Mouse (Mus musculus) stomach, embryonic 15.5 days (tissue): ENCODE measurements at regions not wholly inside any gene's neighbourhood (a gene's known extent, or its start where the extent isn't known, plus 50 kb on each side); places are given as distances from the start of the nearest gene placed in this dataset.

ENCODE experiments used
- ATAC-seq: fragments of 200-750 bp; cut with Nextera tagmentation; 2 replicates; pipeline ENCODE4 v1.8.0; 2017; ENCODE audit warnings: low read depth, moderate number of reproducible peaks, moderate TSS enrichment; ENCODE audit not compliant: insufficient read depth, low FRiP score
- H3K27ac ChIP-seq: fragments of 300-500 bp; sonication (generic); 2 replicates; pipeline ENCODE4 v1.5.1; 2015; ENCODE audit warnings: mild to moderate bottlenecking, inconsistent platforms
- H3K27me3 ChIP-seq: fragments of 300-500 bp; sonication (generic); replicated peaks from 2 replicates; pipeline ENCODE4 v1.6.1; 2015; ENCODE audit warnings: inconsistent platforms
- H3K36me3 ChIP-seq: fragments of 300-500 bp; sonication (generic); 2 replicates; pipeline ENCODE4 v1.6.1; 2015; ENCODE audit warnings: inconsistent platforms
- H3K4me1 ChIP-seq: fragments of 300-500 bp; sonication (generic); 2 replicates; pipeline ENCODE4 v1.6.1; 2015; ENCODE audit warnings: inconsistent platforms
- H3K4me2 ChIP-seq: fragments of 300-500 bp; sonication (generic); 2 replicates; pipeline ENCODE4 v1.6.1; 2015; ENCODE audit warnings: mild to moderate bottlenecking, inconsistent platforms
- H3K4me3 ChIP-seq: fragments of 300-500 bp; sonication (generic); replicated peaks from 2 replicates; pipeline ENCODE4 v1.5.1; 2015; ENCODE audit warnings: inconsistent platforms
- H3K9ac ChIP-seq: fragments of 300-500 bp; sonication (generic); 2 replicates; pipeline ENCODE4 v1.6.1; 2015; ENCODE audit warnings: inconsistent platforms
- H3K9me3 ChIP-seq: fragments of 300-500 bp; sonication (generic); 2 replicates; pipeline ENCODE4 v1.6.1; 2016; ENCODE audit warnings: inconsistent platforms
- WGBS: fragments of 180-500 bp; shearing (Covaris S2); methylation state at CpG from one replicate; pipeline ENCODE4 v1.1.7; 2015; 5-methylcytosine and 5-hydroxymethylcytosine counted together

DNA sequence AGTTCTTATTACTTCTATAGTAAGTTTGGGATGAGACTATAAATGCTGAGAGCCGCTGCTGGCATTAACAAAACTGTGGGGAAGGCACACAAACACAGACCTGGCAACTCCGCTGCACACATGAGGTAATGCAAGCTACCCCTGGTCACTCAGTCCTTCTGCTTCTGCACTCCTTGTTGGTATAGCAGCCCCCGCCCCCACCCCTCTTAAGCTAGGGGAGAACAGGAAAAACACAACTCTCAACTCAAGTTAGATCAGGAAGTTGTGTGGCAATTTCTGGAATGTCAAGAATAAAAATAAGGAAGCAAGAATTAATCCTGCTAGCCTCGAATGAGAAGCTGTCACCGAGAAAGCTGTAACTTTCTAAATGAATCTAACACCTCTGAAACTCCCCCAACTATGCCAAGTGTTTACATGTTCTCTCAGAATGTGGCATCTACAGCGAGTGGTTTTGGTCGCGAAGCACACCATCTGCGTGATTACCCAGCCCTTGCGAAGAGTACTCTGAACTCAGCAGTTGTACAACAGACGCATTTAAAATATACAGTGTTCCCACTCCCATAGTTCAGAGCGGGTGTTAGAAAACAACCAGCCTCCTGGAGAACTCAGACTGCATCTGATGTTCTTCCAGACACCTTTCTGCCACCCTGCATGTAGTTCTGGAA, 212.9 kb upstream of the Tet2 start:
- no peaks in the 10 kb centered on the region for H3K27me3 ChIP-seq
- no peaks in the 10 kb centered on the region for H3K9me3 ChIP-seq
- no peaks in the 10 kb centered on the region for H3K36me3 ChIP-seq
- 29% methylated on average over 12 of the region's 12 CpGs for WGBS
- peak overlapping the region; percentile 33 for H3K4me2 ChIP-seq
- no peak for ATAC-seq
- no peak overlapping the region; the same call in 1 of the 2 replicates for H3K4me3 ChIP-seq
- peaks cover 20% of the 10 kb centered on the region; the same call in 1 of the 2 replicates for H3K4me1 ChIP-seq
- H3K27ac ChIP-seq = no peak overlapping the region
- H3K9ac ChIP-seq = no peak overlapping the region

DNA sequence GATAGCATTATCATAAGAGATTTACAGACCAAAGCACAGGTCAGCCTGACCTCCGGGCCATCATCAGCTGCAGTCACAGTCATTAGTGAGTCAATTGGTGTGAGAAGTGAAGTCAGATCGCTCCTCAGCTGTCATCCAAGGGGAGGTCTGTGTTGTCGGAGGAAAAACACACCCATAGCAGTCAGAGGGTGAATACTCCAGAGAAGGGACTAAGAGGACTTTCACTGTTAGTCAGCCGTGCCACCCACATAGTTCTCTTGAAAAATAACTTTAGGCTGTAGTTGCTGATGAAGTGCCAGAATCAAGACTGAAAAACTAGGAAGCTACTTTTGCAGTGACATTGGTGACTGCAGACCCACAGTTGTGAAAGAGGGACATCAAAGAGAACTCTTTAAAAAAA, 213.5 kb upstream of the Tet2 start:
- Histone ChIP-seq H3K4me1 (peaks cover 20% of the 10 kb centered on the region; the same call in 1 of the 2 replicates), H3K9me3 (no peaks in the 10 kb centered on the region), H3K4me2 (peak overlapping the region; percentile 33), H3K4me3 (no peak overlapping the region), H3K27ac (no peak overlapping the region), H3K27me3 (no peaks in the 10 kb centered on the region), H3K9ac (no peak overlapping the region), H3K36me3 (no peaks in the 10 kb centered on the region)
- WGBS = 14% methylated on average over 4 of the region's 4 CpGs
- no peak for ATAC-seq

DNA sequence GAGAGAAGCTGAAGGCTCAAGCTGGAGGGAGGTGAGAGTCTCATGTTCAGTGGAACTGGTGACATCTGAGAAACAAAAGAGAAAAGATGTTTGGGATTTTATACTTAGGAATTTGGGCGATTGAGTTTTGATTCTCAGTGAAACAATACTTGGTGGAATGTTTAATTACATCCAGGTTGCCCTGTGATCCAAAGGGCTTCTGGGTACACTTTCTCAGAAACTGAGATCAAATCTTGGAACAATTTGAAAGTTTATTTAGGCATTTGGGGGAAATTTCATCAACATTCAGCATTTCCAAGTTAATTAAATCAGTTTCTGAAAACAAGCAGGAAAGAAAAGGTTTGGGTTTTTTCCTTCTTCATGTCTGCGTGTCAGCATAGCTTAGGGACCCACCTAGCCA, 214.7 kb upstream of the Tet2 start:
- Histone ChIP-seq H3K27ac (no peak overlapping the region), H3K9me3 (no peaks in the 10 kb centered on the region), H3K36me3 (no peaks in the 10 kb centered on the region), H3K27me3 (no peaks in the 10 kb centered on the region), H3K9ac (no peak overlapping the region), H3K4me1 (peaks cover 11% of the 10 kb centered on the region; the same call in 1 of the 2 replicates), H3K4me3 (no peak overlapping the region), H3K4me2 (no peak overlapping the region)
- ATAC-seq = no peak
- 73% methylated on average over 2 of the region's 2 CpGs for WGBS

DNA sequence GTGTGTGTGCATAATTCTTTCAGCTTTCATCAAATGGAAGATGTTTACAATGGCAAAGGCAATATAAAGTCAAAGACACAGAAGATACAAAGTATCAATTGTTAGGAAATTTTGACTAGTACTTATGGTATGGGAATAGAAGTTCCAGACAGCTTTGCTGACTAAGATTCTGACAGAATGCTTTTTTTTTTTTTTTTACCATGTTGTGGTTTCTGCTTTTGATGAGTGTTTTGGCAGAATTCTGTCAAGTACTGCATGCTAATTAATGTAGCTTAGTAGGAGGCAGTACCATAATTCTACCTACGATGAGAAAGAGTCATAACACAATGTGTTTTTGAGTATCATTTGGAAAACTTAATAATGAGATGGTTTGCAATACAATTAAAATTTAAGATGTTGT, 215.3 kb upstream of the Tet2 start:
- no peak overlapping the region for H3K9ac ChIP-seq
- no peak overlapping the region for H3K27ac ChIP-seq
- no peaks in the 10 kb centered on the region for H3K9me3 ChIP-seq
- no peaks in the 10 kb centered on the region for H3K36me3 ChIP-seq
- no peak for ATAC-seq
- no peak overlapping the region for H3K4me2 ChIP-seq
- H3K27me3 ChIP-seq = no peaks in the 10 kb centered on the region
- H3K4me3 ChIP-seq = no peak overlapping the region
- WGBS = 79% methylated on average over 1 of the region's 1 CpGs
- peaks cover 7% of the 10 kb centered on the region; the same call in 1 of the 2 replicates for H3K4me1 ChIP-seq

DNA sequence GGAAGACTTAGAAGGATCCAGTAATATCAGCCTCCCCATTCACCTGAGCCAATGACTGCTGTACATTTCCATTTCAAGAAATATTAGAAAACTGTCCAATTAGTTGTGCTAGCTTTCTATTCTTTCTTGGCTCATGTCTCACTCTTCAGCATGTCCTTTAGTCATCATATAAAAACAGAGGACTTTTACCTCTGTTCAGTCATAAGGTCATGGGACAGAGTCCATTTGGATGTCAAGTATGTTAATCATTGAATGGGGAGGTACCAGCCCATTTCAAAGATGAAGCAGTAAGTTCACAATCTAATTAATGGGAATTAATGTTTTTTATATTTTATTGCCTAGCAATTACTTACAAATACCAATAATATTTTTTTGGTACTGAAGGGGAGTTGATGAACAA, 218.8 kb upstream of the Tet2 start:
- H3K27me3 ChIP-seq = no peaks in the 10 kb centered on the region
- H3K4me2 ChIP-seq = no peak overlapping the region
- ATAC-seq = no peak
- H3K36me3 ChIP-seq = no peaks in the 10 kb centered on the region
- H3K4me3 ChIP-seq = no peak overlapping the region
- H3K4me1 ChIP-seq = no peaks in the 10 kb centered on the region
- H3K27ac ChIP-seq = no peak overlapping the region
- no peaks in the 10 kb centered on the region for H3K9me3 ChIP-seq
- H3K9ac ChIP-seq = no peak overlapping the region

DNA sequence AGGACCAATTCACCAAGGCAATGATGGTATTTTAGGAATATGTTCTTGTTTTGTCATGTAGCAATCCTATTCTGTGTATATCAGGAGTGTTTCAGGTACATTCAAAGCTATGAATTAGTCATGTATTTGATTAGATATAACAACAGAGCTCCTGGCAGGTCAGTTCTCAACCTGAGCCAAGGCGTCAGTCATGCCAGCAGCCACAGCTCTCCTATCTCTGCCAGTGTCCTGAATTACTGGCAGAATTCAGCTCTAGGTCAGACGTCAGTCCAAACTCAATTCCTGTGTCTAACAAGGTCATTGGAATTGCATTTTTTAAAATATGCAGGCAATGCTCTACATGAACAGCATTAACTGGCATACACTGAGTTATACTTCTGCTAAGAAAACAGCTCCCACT, 228.6 kb upstream of the Tet2 start:
- H3K9me3 ChIP-seq = no peaks in the 10 kb centered on the region
- no peak overlapping the region for H3K4me2 ChIP-seq
- no peak overlapping the region for H3K9ac ChIP-seq
- WGBS = 57% methylated on average over 2 of the region's 2 CpGs
- H3K4me3 ChIP-seq = no peak overlapping the region
- H3K4me1 ChIP-seq = no peaks in the 10 kb centered on the region
- no peaks in the 10 kb centered on the region for H3K27me3 ChIP-seq
- no peaks in the 10 kb centered on the region for H3K36me3 ChIP-seq
- H3K27ac ChIP-seq = no peak overlapping the region
- no peak for ATAC-seq

DNA sequence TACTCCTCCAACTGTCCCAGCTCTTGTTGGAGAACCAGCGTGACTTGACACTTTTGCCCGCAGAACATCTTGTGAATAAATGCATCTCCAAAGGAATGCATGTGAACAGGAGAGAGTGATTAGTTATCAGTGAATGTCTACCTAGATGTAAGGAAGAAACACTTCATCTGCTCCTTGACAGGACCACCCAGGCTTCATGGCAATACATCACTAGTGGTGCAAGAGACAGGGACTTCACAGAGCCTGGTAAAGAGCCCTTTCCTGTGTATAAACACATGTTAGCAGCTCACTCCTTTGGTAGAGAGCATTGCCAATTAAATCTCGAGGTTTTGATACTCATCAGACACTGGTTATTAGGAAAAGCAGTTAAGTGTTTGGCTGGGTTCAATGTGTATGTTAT, 229.3 kb upstream of the Tet2 start:
- no peaks in the 10 kb centered on the region for H3K9me3 ChIP-seq
- no peak overlapping the region for H3K27ac ChIP-seq
- H3K36me3 ChIP-seq = no peaks in the 10 kb centered on the region
- no peak overlapping the region for H3K4me3 ChIP-seq
- no peaks in the 10 kb centered on the region for H3K27me3 ChIP-seq
- no peaks in the 10 kb centered on the region for H3K4me1 ChIP-seq
- H3K9ac ChIP-seq = no peak overlapping the region
- 24% methylated on average over 3 of the region's 3 CpGs for WGBS
- no peak for ATAC-seq
- H3K4me2 ChIP-seq = no peak overlapping the region

DNA sequence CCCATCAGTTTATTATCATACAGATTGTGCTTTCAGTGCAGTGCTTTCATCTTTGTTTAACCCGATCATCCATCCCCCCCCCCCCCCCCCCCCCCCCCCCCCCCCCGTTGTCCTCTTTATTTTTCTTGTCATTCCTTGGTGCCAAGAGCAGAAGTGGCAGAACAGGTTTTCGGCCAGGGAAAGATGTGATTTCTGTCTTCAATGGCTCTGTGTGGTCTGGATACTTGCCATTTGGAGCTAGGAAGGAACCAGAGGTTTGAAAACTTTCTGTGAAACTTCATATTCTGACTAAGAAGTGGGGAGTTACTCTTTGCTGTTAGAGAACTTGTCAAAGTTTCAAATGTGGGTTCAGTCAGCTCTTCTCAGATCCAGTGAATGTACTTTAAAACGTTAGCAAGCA, 231.1 kb upstream of the Tet2 start:
- H3K27me3 ChIP-seq = no peaks in the 10 kb centered on the region
- H3K4me3 ChIP-seq = no peak overlapping the region
- H3K4me2 ChIP-seq = no peak overlapping the region
- 9% methylated on average over 4 of the region's 4 CpGs for WGBS
- no peaks in the 10 kb centered on the region for H3K9me3 ChIP-seq
- no peak overlapping the region for H3K27ac ChIP-seq
- no peaks in the 10 kb centered on the region for H3K4me1 ChIP-seq
- no peak for ATAC-seq
- H3K36me3 ChIP-seq = no peaks in the 10 kb centered on the region
- no peak overlapping the region for H3K9ac ChIP-seq

DNA sequence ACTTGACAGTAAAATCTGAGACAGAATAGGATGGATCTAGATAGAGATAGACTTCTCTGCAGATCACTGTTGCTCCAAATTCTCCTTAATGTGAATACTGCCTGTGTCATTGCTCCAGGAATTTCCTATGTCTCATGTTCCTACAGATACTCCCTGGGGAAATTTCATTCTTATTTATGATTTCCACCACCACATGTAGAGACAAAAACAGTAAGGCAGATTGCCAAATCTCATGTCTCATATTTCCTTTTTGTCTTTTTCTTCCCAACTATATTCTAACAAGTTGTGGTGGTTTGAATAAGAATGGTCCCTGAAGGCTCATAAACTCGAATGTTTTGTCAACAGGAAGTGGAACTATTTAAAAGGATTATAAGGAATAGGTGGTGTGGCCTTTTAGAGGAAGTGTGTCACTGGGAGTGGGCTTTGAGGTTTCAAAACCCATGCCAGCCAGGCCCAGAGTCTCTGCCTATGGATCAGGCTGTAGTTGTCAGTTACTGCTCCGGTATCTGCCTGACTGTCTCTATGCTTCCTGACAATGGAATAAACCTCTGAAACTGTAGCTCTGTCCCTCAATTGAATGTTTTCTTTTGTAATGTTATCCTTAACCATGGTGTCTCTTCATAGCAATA, 234.3 kb upstream of the Tet2 start:
- H3K27me3 ChIP-seq = no peaks in the 10 kb centered on the region
- H3K9me3 ChIP-seq = no peaks in the 10 kb centered on the region
- no peaks in the 10 kb centered on the region for H3K36me3 ChIP-seq
- no peak for ATAC-seq
- no peak overlapping the region for H3K4me2 ChIP-seq
- no peak overlapping the region for H3K27ac ChIP-seq
- WGBS = 72% methylated on average over 2 of the region's 2 CpGs
- no peak overlapping the region for H3K4me3 ChIP-seq
- H3K9ac ChIP-seq = no peak overlapping the region
- no peaks in the 10 kb centered on the region for H3K4me1 ChIP-seq

DNA sequence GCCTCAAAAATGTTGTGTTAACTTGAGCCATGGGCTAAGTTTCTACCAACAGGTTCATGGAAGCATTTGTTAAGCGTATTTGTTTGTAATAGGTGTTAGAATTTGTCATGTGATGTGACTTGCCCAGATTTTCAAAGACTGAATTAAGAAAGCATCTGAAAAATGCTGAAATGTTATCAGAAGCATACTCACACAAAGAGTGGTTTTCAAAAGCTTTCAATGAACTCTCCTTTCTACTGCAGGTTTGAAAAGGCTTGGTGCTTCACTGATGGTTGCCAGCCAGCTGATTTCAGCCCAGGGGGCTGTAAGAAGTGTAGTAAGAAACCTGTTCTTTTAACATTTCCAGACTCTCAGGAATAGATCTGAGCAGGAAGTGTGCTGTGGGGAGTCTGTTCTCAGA, 238.1 kb upstream of the Tet2 start:
- Histone ChIP-seq H3K9ac (no peak overlapping the region), H3K36me3 (no peaks in the 10 kb centered on the region), H3K9me3 (no peaks in the 10 kb centered on the region), H3K27ac (no peak overlapping the region), H3K4me1 (no peaks in the 10 kb centered on the region), H3K4me2 (no peak overlapping the region), H3K27me3 (no peaks in the 10 kb centered on the region), H3K4me3 (no peak overlapping the region)
- 69% methylated on average over 1 of the region's 1 CpGs for WGBS
- no peak for ATAC-seq

DNA sequence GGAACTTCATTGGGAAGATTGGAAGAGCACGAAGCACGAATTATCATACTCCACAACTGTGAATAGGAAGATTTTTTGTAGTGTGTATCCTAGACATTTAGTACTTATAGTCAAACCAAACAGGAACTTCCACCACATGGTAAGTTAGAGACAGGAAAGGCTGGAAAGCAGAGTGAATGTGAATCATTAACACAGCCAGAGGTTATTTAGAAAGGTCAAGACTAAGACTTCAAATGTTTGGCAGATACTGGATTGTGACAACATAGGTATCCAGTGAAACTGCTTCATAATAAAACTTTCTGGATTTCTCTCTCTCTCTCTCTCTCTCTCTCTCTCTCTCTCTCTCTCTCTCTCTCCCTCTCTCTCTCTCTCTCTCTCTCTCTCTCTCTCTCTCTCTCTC, 246.4 kb upstream of the Tet2 start:
- Histone ChIP-seq H3K27ac (no peak overlapping the region), H3K4me2 (no peak overlapping the region), H3K9ac (no peak overlapping the region), H3K4me3 (no peak overlapping the region), H3K36me3 (no peaks in the 10 kb centered on the region), H3K4me1 (no peaks in the 10 kb centered on the region), H3K9me3 (no peaks in the 10 kb centered on the region), H3K27me3 (no peaks in the 10 kb centered on the region)
- ATAC-seq = no peak
- WGBS = 85% methylated on average over 2 of the region's 2 CpGs

DNA sequence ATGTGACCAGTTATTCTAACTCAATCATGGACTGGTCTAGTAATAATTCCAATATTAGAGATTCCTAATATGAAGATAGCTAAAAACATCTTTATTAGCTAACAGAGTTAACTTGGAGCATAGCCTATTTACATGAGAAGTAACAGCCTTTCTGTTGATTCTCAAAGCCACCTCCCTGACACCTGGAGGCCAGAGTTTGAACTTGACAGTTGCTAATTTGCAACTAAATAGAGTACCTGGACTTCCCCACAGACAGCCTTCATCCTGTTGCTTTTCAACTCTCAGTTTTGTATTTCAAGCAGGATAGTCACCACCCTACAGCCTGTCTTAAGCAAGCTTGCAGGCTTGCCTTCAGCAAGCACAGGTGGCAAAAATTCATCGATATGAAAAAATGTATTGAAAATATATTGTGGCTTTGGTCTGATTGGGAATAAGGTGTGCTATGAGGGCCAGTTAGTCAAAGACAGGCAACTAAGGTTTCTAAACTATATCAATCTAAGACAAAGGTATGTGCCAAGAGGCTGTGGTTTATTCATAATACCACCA, 264.1 kb upstream of the Tet2 start:
- H3K4me1 ChIP-seq = no peaks in the 10 kb centered on the region
- no peaks in the 10 kb centered on the region for H3K36me3 ChIP-seq
- no peak overlapping the region for H3K27ac ChIP-seq
- H3K9me3 ChIP-seq = no peaks in the 10 kb centered on the region
- no peaks in the 10 kb centered on the region for H3K27me3 ChIP-seq
- H3K4me2 ChIP-seq = no peak overlapping the region
- H3K4me3 ChIP-seq = no peak overlapping the region
- no peak overlapping the region for H3K9ac ChIP-seq
- 62% methylated on average over 1 of the region's 1 CpGs for WGBS
- ATAC-seq = no peak
